Mouse (Mus musculus) midbrain, postnatal 0 days (tissue): ENCODE results near the gene Stx6. TPM values are rescaled to one million over a fixed set of nuclear protein-coding genes. Genes with fewer than 3 reads are reported as not detected.

Experiments used
- ATAC-seq: fragments of 200-750 bp; cut with Nextera tagmentation; 2 replicates; pipeline ENCODE4 v1.8.0; 2017; ENCODE audit warnings: moderate number of reproducible peaks, mild to moderate bottlenecking, moderate TSS enrichment, moderate library complexity; ENCODE audit not compliant: low FRiP score
- DNase-seq: peaks from one replicate; pipeline ENCODE4 v3.0.0-alpha.2; 2015; ENCODE audit warnings: low spot score
- H3K27ac ChIP-seq: fragments of 300-500 bp; sonication (generic); 2 replicates; pipeline ENCODE4 v1.5.1; 2014; ENCODE audit warnings: low read depth, mild to moderate bottlenecking, low read length, mixed read lengths
- H3K27me3 ChIP-seq: fragments of 300-500 bp; sonication (generic); 2 replicates; pipeline ENCODE4 v1.6.1; 2014; ENCODE audit warnings: low read length, control low read depth, mixed read lengths; ENCODE audit not compliant: insufficient read depth
- H3K36me3 ChIP-seq: fragments of 300-500 bp; sonication (generic); 2 replicates; pipeline ENCODE4 v1.6.1; 2014; ENCODE audit warnings: low read length, control low read depth, mixed read lengths; ENCODE audit not compliant: insufficient read depth
- H3K4me1 ChIP-seq: fragments of 300-500 bp; sonication (generic); 2 replicates; pipeline ENCODE4 v1.6.1; 2014; ENCODE audit warnings: mild to moderate bottlenecking, control low read depth, antibody characterized with exemption, low read length, mixed read lengths; ENCODE audit not compliant: insufficient read depth
- H3K4me2 ChIP-seq: fragments of 300-500 bp; sonication (generic); 2 replicates; pipeline ENCODE4 v1.6.1; 2014; ENCODE audit warnings: low read depth, mild to moderate bottlenecking, low read length, mixed read lengths; ENCODE audit not compliant: poor library complexity, severe bottlenecking
- H3K4me3 ChIP-seq: fragments of 300-500 bp; sonication (generic); 2 replicates; pipeline ENCODE4 v1.5.1; 2014; ENCODE audit warnings: low read depth, mild to moderate bottlenecking, low read length, moderate library complexity
- H3K9ac ChIP-seq: fragments of 300-500 bp; sonication (generic); replicated peaks from 2 replicates; pipeline ENCODE4 v1.6.1; 2014; ENCODE audit warnings: mild to moderate bottlenecking, low read length, moderate library complexity, mixed read lengths; ENCODE audit not compliant: poor library complexity, severe bottlenecking
- H3K9me3 ChIP-seq: fragments of 300-500 bp; sonication (generic); 2 replicates; pipeline ENCODE4 v1.6.1; 2016; ENCODE audit warnings: low read length, control low read depth
- CTCF ChIP-seq: IDR thresholded peaks from 2 replicates; pipeline ENCODE4 v1.5.1; 2016; ENCODE audit warnings: antibody characterized with exemption, mild to moderate bottlenecking
- WGBS: fragments of 180-500 bp; shearing (Covaris S2); extraction: QIAGEN DNeasy Blood & Tissue Kit; methylation state at CpG from one replicate; pipeline ENCODE4 v1.1.7; 2014; 5-methylcytosine and 5-hydroxymethylcytosine counted together
- polyA plus RNA-seq: library from polyadenylated mRNA; unstranded; fragments of >200 nt; fragmentation: Nextera tagmentation; extraction: Ambion mirVana; gene quantifications from 2 replicates; pipeline ENCODE4 v1.2.1, GENCODE M21; 2015
- total RNA-seq: library from RNA; depleted of rRNA; stranded (reverse); fragments of >200 nt; gene quantifications from 2 replicates; pipeline ENCODE4 v1.2.3, GENCODE M21; 2014; rRNA removed

Gene Stx6
- 86.8 and 114 TPM in 2 replicates for total RNA-seq
- polyA plus RNA-seq, result 75.3 and 81.8 TPM in 2 replicates

- TF ChIP-seq CTCF, result no peak
- H3K27ac ChIP-seq, result peak within 1 kb of the TSS; percentile 87
- ATAC-seq, result peak; percentile 99
- peak within 1 kb of the TSS; percentile 81 for H3K4me3 ChIP-seq
- DNase-seq, result peak; percentile 99
- no peaks in the 10 kb centered on the region for H3K9me3 ChIP-seq
- H3K27me3 ChIP-seq, result no peaks in the 10 kb centered on the region
- peak within 1 kb of the TSS; percentile 69 for H3K4me2 ChIP-seq
- H3K36me3 ChIP-seq, result no peaks in the 10 kb centered on the region
- WGBS, result 4% methylated on average over 44 of the region's 48 CpGs
- H3K4me1 ChIP-seq, result peaks cover 3% of the 10 kb centered on the region; the same call in 1 of the 2 replicates
- H3K9ac ChIP-seq, result peak within 1 kb of the TSS; percentile 76
Observed at GRCm38 (mm10) chr1:155158141-155158969, at the start of gene Stx6. Gene Stx6 (plus strand): TSS chr1:155158715.

- H3K4me2 ChIP-seq, result peak overlapping the region; percentile 13; the same call in 1 of the 2 replicates
- H3K36me3 ChIP-seq, result no peaks in the 10 kb centered on the region
- WGBS, result 15% methylated on average over 18 of the region's 18 CpGs
- H3K27ac ChIP-seq, result peak overlapping the region; percentile 79
- H3K9me3 ChIP-seq, result no peaks in the 10 kb centered on the region
- peaks cover 6% of the 10 kb centered on the region for H3K4me1 ChIP-seq
- ATAC-seq (peak; percentile 25; the same call in 1 of the 2 replicates), DNase-seq (peak; percentile 22)
- peak overlapping the region; percentile 42; the same call in 1 of the 2 replicates for H3K9ac ChIP-seq
- no peaks in the 10 kb centered on the region for H3K27me3 ChIP-seq
- TF ChIP-seq CTCF, result no peak
- no peak overlapping the region for H3K4me3 ChIP-seq
Observed at GRCm38 (mm10) chr1:155109387-155110350, 48.8 kb upstream of the Stx6 start.

- Histone ChIP-seq H3K4me1 (peaks cover 6% of the 10 kb centered on the region), H3K36me3 (no peaks in the 10 kb centered on the region), H3K27ac (peak overlapping the region; percentile 43), H3K27me3 (no peaks in the 10 kb centered on the region), H3K4me2 (no peak overlapping the region), H3K9me3 (no peaks in the 10 kb centered on the region), H3K9ac (no peak overlapping the region), H3K4me3 (no peak overlapping the region)
- WGBS, result 21% methylated on average over 6 of the region's 6 CpGs
- ATAC-seq (no peak), DNase-seq (peak; percentile 19)
- no peak for TF ChIP-seq CTCF
Observed at GRCm38 (mm10) chr1:155111491-155111890, 47.0 kb upstream of the Stx6 start.

- TF ChIP-seq CTCF, result no peak
- 27% methylated on average over 4 of the region's 4 CpGs for WGBS
- Histone ChIP-seq H3K27ac (no peak overlapping the region), H3K4me1 (peaks cover 6% of the 10 kb centered on the region), H3K9me3 (no peaks in the 10 kb centered on the region), H3K9ac (no peak overlapping the region), H3K36me3 (no peaks in the 10 kb centered on the region), H3K27me3 (no peaks in the 10 kb centered on the region), H3K4me3 (no peak overlapping the region), H3K4me2 (no peak overlapping the region)
- ATAC-seq (no peak), DNase-seq (no peak)
Observed at GRCm38 (mm10) chr1:155112118-155112517, 46.4 kb upstream of the Stx6 start.

- TF ChIP-seq CTCF, result no peak
- Histone ChIP-seq H3K4me3 (no peak overlapping the region), H3K9me3 (no peaks in the 10 kb centered on the region), H3K9ac (no peak overlapping the region), H3K4me1 (peaks cover 6% of the 10 kb centered on the region), H3K27ac (no peak overlapping the region), H3K4me2 (no peak overlapping the region), H3K36me3 (no peaks in the 10 kb centered on the region), H3K27me3 (no peaks in the 10 kb centered on the region)
- DNase-seq, result no peak
- WGBS, result 100% methylated on average over 1 of the region's 1 CpGs
- no peak for ATAC-seq
Observed at GRCm38 (mm10) chr1:155112875-155113274, 45.6 kb upstream of the Stx6 start.
